Mouse (Mus musculus) limb, embryonic 13.5 days (tissue): ENCODE results near the gene Rab34. TPM values are rescaled to one million over a fixed set of nuclear protein-coding genes. Genes with fewer than 3 reads are reported as not detected.
"Not testable (repeated sequence)": the region's sequence is repeated elsewhere in the genome, so short reads cannot be mapped to it uniquely, and the experiment has no call there.

Experiments used
- ATAC-seq: fragments of 200-750 bp; cut with Nextera tagmentation; 2 replicates; pipeline ENCODE4 v1.8.0; 2017; ENCODE audit warnings: low read depth, moderate number of reproducible peaks, moderate TSS enrichment; ENCODE audit not compliant: low FRiP score
- H3K27ac ChIP-seq: fragments of 300-500 bp; sonication (generic); 2 replicates; pipeline ENCODE4 v1.5.1; 2015; ENCODE audit warnings: inconsistent platforms, mild to moderate bottlenecking, moderate library complexity
- H3K27me3 ChIP-seq: fragments of 300-500 bp; sonication (generic); 2 replicates; pipeline ENCODE4 v1.6.1; 2015; ENCODE audit warnings: mild to moderate bottlenecking, inconsistent platforms
- H3K36me3 ChIP-seq: fragments of 300-500 bp; sonication (generic); 2 replicates; pipeline ENCODE4 v1.6.1; 2015; ENCODE audit warnings: inconsistent platforms, mild to moderate bottlenecking, moderate library complexity
- H3K4me1 ChIP-seq: fragments of 300-500 bp; sonication (generic); 2 replicates; pipeline ENCODE4 v1.6.1; 2015; ENCODE audit warnings: inconsistent platforms
- H3K4me2 ChIP-seq: fragments of 300-500 bp; sonication (generic); replicated peaks from 2 replicates; pipeline ENCODE4 v1.6.1; 2015; ENCODE audit warnings: inconsistent platforms, mild to moderate bottlenecking, moderate library complexity
- H3K4me3 ChIP-seq: fragments of 300-500 bp; sonication (generic); 2 replicates; pipeline ENCODE4 v1.5.1; 2015; ENCODE audit warnings: moderate library complexity, mild to moderate bottlenecking, inconsistent platforms
- H3K9ac ChIP-seq: fragments of 300-500 bp; sonication (generic); 2 replicates; pipeline ENCODE4 v1.6.1; 2015; ENCODE audit warnings: mild to moderate bottlenecking, inconsistent platforms
- H3K9me3 ChIP-seq: fragments of 300-500 bp; sonication (generic); 2 replicates; pipeline ENCODE4 v1.6.1; 2016; ENCODE audit warnings: inconsistent platforms
- WGBS: fragments of 180-500 bp; shearing (Covaris S2); methylation state at CpG from one replicate; pipeline ENCODE4 v1.1.7; 2015; 5-methylcytosine and 5-hydroxymethylcytosine counted together
- polyA plus RNA-seq: library from polyadenylated mRNA; unstranded; fragments of >200 nt; fragmentation: Nextera tagmentation; extraction: Ambion mirVana; gene quantifications from 2 replicates; pipeline ENCODE4 v1.2.1, GENCODE M21; 2015

The Rab34 gene
- polyA plus RNA-seq, 1 experiment from 2014 or later, result 171 TPM

DNA sequence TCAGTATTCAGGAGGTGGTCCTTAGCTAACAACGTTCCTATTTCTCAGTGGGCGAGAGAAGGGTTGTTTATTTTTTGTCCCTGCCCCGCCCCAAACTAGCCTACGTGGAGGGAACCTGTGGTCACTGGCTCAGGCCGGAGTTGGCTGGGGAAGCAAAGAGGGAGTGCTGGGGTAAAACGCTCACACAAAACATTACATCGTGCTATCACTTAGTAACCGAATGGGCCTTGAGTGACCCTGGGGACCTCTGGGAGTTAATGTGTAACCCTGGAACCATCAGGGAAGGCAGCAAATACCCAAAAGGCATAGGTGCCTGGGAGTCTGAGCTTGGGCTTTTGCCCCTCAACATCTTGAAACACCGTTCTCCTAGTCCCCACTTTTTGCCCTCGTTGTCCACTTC lies 10.8 kb upstream of the Rab34 start:
- ATAC-seq, result no peak
- peak overlapping the region; percentile 68 for H3K4me3 ChIP-seq

GRCm38 (mm10) chr11:78177903-78178858 lies 10.0 kb upstream of the Rab34 start:
- Histone ChIP-seq H3K27ac (peak overlapping the region; percentile 98), H3K9me3 (no peaks in the 10 kb centered on the region), H3K4me3 (peak overlapping the region; percentile 68), H3K4me1 (peaks cover 60% of the 10 kb centered on the region), H3K9ac (peak overlapping the region; percentile 87), H3K36me3 (peaks cover 34% of the 10 kb centered on the region), H3K27me3 (no peaks in the 10 kb centered on the region), H3K4me2 (peak overlapping the region; percentile 91)
- WGBS, result under 1% methylated on average over 72 of the region's 84 CpGs
- peak; percentile 85 for ATAC-seq

More for the DNA sequence above, 10.8 kb upstream of the Rab34 start:
- Histone ChIP-seq H3K4me2 (peak overlapping the region; percentile 91), H3K27ac (peak overlapping the region; percentile 98), H3K9ac (peak overlapping the region; percentile 66), H3K9me3 (no peaks in the 10 kb centered on the region), H3K36me3 (peaks cover 36% of the 10 kb centered on the region), H3K4me1 (peaks cover 59% of the 10 kb centered on the region), H3K27me3 (no peaks in the 10 kb centered on the region)
- WGBS, result 1% methylated on average over 10 of the region's 10 CpGs

- peak; percentile 0; the same call in 1 of the 2 replicates for ATAC-seq
- H3K27me3 ChIP-seq, result no peaks in the 10 kb centered on the region
- peaks cover 62% of the 10 kb centered on the region for H3K4me1 ChIP-seq
- peak overlapping the region; percentile 87 for H3K9ac ChIP-seq
- H3K4me2 ChIP-seq, result peak overlapping the region; percentile 91
- H3K4me3 ChIP-seq, result peak overlapping the region; percentile 68
- H3K27ac ChIP-seq, result peak overlapping the region; percentile 98
- peaks cover 34% of the 10 kb centered on the region for H3K36me3 ChIP-seq
- WGBS, result 1% methylated on average over 29 of the region's 29 CpGs
- H3K9me3 ChIP-seq, result no peaks in the 10 kb centered on the region
Measured at GRCm38 (mm10) chr11:78178859-78179437, 9.3 kb upstream of the Rab34 start.

- H3K27me3 ChIP-seq, result no peaks in the 10 kb centered on the region
- no peak for ATAC-seq
- H3K4me1 ChIP-seq, result peaks cover 63% of the 10 kb centered on the region
- peak overlapping the region; percentile 87 for H3K9ac ChIP-seq
- WGBS, result 26% methylated on average over 8 of the region's 8 CpGs
- H3K36me3 ChIP-seq, result peaks cover 34% of the 10 kb centered on the region
- peak overlapping the region; percentile 98 for H3K27ac ChIP-seq
- H3K9me3 ChIP-seq, result no peaks in the 10 kb centered on the region
- H3K4me2 ChIP-seq, result peak overlapping the region; percentile 91
- H3K4me3 ChIP-seq, result peak overlapping the region; percentile 68
Measured at GRCm38 (mm10) chr11:78179438-78179999, 8.7 kb upstream of the Rab34 start.

- Histone ChIP-seq H3K27me3 (no peaks in the 10 kb centered on the region), H3K9ac (peak overlapping the region; percentile 43; the same call in 1 of the 2 replicates), H3K9me3 (no peaks in the 10 kb centered on the region), H3K36me3 (peaks cover 34% of the 10 kb centered on the region), H3K4me1 (peaks cover 57% of the 10 kb centered on the region), H3K27ac (0 out of 2 replicates have a peak overlapping the region, but pooled peaks have one; percentile 28), H3K4me2 (peak overlapping the region; percentile 91), H3K4me3 (peak overlapping the region; percentile 68; the same call in 1 of the 2 replicates)
- no peak for ATAC-seq
- 74% methylated on average over 6 of the region's 6 CpGs for WGBS
Measured at GRCm38 (mm10) chr11:78180081-78180761, 8.0 kb upstream of the Rab34 start.

- Histone ChIP-seq H3K36me3 (peaks cover 34% of the 10 kb centered on the region), H3K27ac (0 out of 2 replicates have a peak overlapping the region, but pooled peaks have one; percentile 6), H3K9me3 (no peaks in the 10 kb centered on the region), H3K9ac (peak overlapping the region; percentile 95), H3K4me1 (peaks cover 53% of the 10 kb centered on the region), H3K4me2 (peak overlapping the region; percentile 82), H3K4me3 (peak overlapping the region; percentile 77), H3K27me3 (no peaks in the 10 kb centered on the region)
- no peak for ATAC-seq
- 47% methylated on average over 2 of the region's 2 CpGs for WGBS
Measured at GRCm38 (mm10) chr11:78181830-78182357, 6.3 kb upstream of the Rab34 start.

DNA sequence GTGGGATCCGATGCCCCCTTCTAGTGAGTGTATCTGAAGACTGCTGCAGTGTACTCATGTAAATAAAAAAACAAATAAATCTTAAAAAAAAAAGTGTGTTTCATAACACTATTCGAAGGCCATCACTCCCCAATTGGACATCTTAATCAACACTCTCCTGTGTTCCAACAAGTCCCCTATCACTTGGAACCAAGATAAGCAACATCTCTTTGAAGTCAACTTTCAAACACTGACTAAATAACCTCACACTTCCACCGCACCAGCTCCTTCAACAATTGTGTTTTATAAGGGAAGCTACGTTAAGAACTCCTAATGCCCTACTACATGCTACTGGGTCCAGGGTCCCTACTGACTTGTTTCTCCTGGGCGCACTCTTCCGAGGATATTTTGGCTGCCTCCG lies 5.8 kb upstream of the Rab34 start:
- Histone ChIP-seq H3K27ac (peak overlapping the region; percentile 93; the same call in 1 of the 2 replicates), H3K9me3 (no peaks in the 10 kb centered on the region), H3K4me1 (peaks cover 51% of the 10 kb centered on the region), H3K36me3 (peaks cover 34% of the 10 kb centered on the region), H3K9ac (peak overlapping the region; percentile 95), H3K27me3 (no peaks in the 10 kb centered on the region), H3K4me3 (peak overlapping the region; percentile 77), H3K4me2 (peak overlapping the region; percentile 82)
- 8% methylated on average over 7 of the region's 7 CpGs for WGBS
- no peak for ATAC-seq

- ATAC-seq, result peak; percentile 84
- peak within 1 kb of the TSS; percentile 95 for H3K9ac ChIP-seq
- H3K27ac ChIP-seq, result peak within 1 kb of the TSS; percentile 93
- peaks cover 48% of the 10 kb centered on the region for H3K4me1 ChIP-seq
- H3K4me2 ChIP-seq, result peak within 1 kb of the TSS; percentile 82
- no peaks in the 10 kb centered on the region for H3K9me3 ChIP-seq
- WGBS, result under 1% methylated on average over 38 of the region's 38 CpGs
- peaks cover 34% of the 10 kb centered on the region for H3K36me3 ChIP-seq
- H3K27me3 ChIP-seq, result no peaks in the 10 kb centered on the region
- peak within 1 kb of the TSS; percentile 77 for H3K4me3 ChIP-seq
Measured at GRCm38 (mm10) chr11:78182961-78183844, 5.0 kb upstream of the Rab34 start, which contains the start of gene Rpl23a. TSS of gene Rpl23a (minus strand) at chr11:78183584.

- Histone ChIP-seq H3K9me3 (no peaks in the 10 kb centered on the region), H3K27ac (peak overlapping the region; percentile 52; the same call in 1 of the 2 replicates), H3K36me3 (peaks cover 34% of the 10 kb centered on the region), H3K4me2 (peak overlapping the region; percentile 82), H3K4me1 (peaks cover 44% of the 10 kb centered on the region), H3K27me3 (no peaks in the 10 kb centered on the region), H3K4me3 (peak overlapping the region; percentile 77), H3K9ac (peak overlapping the region; percentile 36; the same call in 1 of the 2 replicates)
- no peak for ATAC-seq
- 45% methylated on average over 10 of the region's 10 CpGs for WGBS
Measured at GRCm38 (mm10) chr11:78183884-78184514, 4.2 kb upstream of the Rab34 start.

DNA sequence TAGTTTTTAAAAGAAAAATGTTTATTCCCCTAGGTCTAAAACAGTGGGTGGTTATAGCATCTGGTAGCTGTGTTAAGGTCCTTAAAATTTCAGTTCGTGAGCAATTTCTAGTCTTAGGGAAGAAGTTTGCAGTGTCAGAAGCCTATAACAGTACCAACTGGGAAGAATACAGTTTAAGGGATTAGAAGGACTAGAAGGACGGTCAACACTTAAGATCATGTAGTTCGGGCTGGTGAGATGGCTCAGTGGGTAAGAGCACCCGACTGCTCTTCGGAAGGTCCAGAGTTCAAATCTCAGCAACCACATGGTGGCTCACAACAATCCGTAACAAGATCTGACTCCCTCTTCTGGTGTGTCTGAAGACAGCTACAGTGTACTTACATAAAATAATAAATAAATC lies 3.5 kb upstream of the Rab34 start:
- H3K27me3 ChIP-seq, H3K27ac ChIP-seq, ATAC-seq, H3K9me3 ChIP-seq, H3K9ac ChIP-seq, H3K4me2 ChIP-seq, H3K4me3 ChIP-seq: not testable (repeated sequence)
- Histone ChIP-seq H3K4me1 (peaks cover 39% of the 10 kb centered on the region), H3K36me3 (peaks cover 28% of the 10 kb centered on the region)
- WGBS, result 92% methylated on average over 6 of the region's 6 CpGs
